Mouse (Mus musculus) megakaryocyte progenitor cell, adult 5-6 weeks (primary cell): Measurements from ENCODE around the gene Amt. TPM values are rescaled to one million over a fixed set of nuclear protein-coding genes. Genes with fewer than 3 reads are reported as not detected.

Source experiments
- ATAC-seq: replicated peaks from 2 replicates; pipeline ENCODE4 v1.8.0; 2016; ENCODE audit warnings: mild to moderate bottlenecking, moderate TSS enrichment, inconsistent platforms; ENCODE audit not compliant: poor library complexity
- total RNA-seq, 2 experiments: library from RNA; stranded (forward) in 1 of 2; stranded (reverse) in 1 of 2; fragments of 157-497, 149-512 nt in 1 of 2; fragments of 200-1000 nt in 1 of 2; gene quantifications; 2 replicates each; pipeline versions ENCODE4 v1.2.3 to v1.2.4; 2015 to 2017

Gene Amt
- total RNA-seq, 2 experiments from 2014 or later = 0.37 to 1.2 TPM

DNA sequence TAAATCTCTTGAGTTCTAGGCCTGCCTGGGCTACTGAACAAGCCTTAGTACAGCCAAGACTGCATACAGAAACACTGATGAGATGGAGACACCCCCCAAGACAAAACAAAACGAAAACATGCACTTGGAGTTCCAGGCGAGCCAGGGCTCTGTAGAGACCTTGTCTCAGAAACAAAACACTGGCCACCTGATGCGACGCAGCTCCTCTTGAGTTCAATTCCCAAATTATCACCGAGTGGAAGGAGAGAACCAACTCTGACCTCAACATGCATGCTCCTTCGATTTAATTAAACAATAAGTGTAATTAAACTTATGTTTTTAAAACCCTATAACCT lies 41.9 kb downstream of the Amt start:
- ATAC-seq = no peak

DNA sequence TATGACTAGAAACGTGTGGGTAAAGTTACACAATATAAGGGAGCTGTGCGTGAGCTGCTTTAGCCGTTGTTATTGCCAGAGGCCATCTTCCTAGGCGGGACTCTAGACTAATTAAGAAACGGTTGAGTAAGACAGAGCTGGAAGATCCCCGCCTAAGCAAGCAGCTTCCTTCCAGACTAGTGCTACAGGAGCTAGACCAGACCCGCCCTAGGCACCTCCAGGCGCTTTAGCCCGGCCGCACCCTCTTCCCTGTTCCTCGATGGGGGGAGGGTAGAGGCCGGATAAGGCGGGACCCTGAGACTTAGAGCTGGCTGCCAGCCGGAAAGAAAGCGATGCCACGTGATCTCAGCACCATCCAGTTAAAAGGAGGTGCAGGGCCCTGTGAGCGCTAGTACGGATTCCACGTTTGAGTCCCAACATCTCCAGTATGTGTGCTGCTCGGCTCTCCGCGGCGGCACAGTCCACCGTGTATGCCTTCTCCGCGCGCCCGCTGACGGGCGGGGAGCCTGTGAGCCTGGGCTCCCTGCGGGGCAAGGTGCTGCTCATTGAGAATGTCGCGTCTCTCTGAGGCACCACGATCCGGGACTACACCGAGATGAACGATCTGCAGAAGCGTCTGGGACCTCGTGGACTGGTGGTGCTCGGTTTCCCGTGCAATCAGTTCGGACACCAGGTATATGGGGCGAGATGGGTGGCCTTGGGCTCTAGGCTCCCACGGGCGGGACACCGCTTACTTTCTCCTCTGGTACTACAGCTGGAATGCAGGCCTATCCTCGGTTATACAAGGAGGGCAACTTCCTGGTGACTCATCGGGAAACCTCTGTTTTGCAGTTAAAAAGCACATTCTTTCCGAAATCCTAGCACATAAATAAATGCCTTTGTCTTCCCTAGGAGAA lies 42.5 kb downstream of the Amt start, which contains the start of gene Gpx1:
Gene Gpx1, plus strand, starts transcription at position 18 of the 896 bp plus-strand sequence.
- peak; percentile 68 for ATAC-seq

DNA sequence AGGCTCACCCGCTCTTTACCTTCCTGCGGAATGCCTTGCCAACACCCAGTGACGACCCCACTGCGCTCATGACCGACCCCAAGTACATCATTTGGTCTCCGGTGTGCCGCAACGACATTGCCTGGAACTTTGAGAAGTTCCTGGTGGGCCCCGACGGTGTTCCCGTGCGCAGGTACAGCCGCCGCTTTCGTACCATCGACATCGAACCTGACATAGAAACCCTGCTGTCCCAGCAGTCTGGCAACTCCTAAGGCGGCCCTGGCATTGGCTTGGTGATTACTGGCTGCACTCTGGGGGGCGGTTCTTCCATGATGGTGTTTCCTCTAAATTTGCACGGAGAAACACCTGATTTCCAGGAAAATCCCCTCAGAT lies 43.2 kb downstream of the Amt start:
- ATAC-seq = no peak

DNA sequence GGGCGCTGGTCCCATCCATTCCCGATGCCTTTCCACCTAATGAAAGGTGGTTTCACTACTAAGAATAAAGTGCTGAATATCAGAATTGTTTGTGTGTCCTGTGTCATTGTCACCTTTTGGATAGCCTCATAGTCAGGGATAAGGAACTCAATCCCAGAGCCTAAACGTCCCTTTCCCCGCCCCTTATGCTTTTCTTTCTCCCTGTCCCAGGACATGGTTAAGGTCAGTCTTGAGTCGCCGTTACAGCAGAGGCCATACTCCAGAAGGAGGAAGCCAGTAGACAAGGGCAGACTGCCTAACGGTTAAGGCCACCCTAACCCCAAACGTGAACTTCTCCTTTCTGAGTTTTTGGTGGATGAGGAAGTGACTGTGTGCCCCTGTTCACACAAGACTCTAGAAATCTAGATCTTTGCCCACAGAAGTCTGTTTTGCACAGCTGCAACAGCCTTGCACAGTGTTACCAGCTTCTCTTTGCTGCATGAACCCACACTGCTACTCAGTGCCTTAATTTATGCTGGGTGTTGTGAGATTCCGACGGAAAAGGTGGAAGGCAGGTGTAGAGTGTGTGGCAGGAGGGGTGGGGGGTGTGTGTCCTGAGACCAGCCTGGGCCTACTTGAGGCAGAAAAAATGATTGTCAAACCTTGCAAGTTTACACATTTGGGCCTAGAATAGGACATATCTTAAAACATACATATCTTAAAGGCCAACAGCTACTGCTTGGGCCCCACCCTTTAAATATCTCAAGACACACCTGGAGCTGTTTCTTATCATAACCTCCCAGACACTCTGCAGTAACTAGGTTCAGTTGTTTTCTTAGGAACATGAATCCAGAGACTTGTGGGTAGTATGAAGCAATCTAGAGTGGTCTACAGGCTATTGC lies 43.8 kb downstream of the Amt start:
- peak; percentile 42 for ATAC-seq

DNA sequence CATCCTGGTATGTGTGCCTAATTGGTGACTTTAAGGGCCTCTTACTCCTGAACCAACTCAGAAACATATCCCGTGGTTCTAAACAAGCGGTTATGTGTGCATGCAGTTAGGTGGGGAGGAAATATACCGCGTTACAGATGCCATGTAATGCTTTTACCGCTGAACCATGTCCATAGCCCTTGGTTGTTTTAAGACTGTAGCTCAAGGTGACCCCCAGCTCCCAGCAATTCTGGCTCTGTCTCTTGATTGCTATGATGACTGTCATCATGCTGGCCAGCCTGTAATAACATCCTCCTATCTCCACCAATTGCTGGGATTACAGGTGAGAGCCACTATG lies 44.5 kb downstream of the Amt start:
- ATAC-seq = no peak

DNA sequence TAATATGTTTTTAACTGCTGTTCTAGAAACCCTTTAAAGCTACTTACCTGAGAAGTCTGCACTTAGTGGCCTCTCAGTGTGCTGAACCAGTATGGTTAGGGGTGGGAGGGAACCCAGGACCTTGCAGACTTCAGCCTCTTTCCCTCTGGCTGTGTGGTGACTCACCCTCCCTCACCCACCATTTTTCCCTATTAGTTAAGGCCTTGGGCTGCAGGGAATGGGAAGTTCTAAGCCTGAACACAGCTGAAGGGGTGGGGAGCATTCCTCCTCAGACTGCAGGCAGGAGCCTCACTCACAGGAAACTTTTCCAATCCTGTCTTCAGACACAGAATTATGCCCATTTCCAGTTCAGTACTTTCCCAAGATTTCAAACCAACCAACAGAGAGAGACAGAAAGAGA lies 45.1 kb downstream of the Amt start:
- ATAC-seq = no peak

DNA sequence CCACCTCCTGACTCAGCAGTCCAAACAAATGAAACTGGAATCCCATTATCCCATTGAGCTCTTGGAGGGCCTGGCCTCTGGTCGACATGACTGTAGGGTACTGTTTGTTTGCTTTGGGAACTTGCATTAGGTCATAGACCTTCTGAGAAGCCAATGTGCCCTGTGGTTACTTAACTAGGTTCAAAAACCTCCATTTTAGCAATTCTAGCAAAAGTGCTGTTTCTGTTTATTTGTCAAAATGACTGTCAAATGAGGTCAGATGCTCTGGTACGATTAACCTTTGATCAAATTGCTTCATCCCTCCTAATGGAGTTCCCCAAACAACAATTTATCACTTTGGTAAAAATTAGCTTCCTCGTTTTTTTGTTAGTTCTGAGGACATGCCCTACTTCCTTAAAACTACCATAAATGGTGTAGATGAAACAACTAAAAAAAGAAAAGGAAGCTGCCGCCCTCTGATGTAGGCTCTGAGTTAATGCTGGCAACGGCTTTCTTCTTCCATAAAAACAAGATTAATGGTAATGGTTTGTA lies 45.7 kb downstream of the Amt start:
- no peak for ATAC-seq

DNA sequence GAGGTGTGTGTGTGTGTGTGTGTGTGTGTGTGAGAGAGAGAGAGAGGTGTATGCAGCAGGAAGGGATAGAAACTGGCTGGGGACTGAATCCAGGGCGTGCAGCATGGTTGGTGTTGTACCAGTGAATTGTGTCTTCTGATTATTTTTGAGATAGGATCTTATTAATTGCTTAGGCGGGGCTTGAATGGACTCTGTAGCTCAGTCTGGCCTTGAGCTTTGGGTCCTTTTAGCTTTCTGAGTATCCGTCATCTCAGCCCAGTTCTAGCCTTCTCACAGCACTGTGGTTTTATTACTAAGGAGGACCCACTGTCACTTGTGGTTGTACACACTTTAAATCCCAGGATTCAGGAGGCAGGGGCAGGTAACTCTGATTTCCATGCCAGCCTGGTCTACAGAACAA lies 46.7 kb downstream of the Amt start:
- no peak for ATAC-seq

DNA sequence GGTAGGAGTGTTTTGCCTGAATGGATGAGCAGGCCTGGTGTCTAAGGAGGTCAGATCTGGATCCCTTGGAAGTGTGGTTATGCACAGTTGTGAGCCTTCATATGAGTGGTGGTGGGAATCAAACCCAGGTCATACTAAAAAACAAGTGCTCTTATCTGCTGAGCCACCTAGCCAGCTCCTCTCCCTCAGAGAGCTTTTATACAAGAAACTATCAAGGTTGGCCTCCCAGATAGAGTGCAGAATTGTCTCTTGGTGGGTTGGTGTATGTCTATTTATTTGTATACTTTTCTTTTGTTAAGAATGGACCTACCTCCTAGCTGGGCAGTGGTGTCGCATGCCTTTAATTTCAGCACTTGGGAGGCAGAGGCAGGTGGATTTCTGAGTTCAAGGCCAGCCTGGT lies 47.2 kb downstream of the Amt start:
- ATAC-seq = no peak

DNA sequence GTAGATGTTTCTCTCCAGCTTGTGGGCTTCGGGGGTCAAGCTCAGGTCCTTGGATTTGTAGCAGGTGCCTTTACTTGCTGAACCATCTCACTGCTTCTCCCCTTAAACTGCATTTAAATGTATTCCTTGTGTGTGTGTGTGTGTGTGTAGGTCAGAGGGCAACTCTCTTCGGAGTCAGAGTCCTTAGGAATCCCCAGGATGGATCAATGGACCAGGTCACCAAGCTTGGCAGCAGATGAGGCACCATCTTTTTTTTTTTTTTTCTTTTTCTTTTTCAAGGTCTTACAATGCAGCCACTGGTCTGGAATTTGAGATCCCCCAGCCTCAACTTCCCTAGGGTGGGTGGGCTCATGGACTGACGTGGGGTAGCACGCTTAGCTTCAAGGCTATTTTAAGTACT lies 47.8 kb downstream of the Amt start:
- no peak for ATAC-seq

DNA sequence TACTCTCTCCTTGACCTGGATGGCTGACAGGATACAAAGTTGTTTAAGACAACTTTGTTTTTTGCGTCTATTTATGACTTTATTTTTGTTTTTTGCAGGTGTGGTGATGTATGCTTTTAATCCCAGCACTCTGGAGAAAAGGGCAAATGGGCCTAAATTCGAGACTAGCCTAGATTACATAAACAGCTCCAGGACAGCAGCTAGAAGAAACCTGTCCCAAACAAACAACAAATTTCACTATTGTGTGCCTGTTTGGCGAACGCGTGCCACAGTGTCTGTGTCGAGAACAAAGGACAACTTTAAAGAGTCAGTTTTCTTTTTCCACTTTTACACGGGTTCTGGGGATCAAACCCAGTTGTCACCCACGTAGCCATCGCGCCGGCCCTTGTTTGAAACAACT lies 50.4 kb downstream of the Amt start:
- ATAC-seq = no peak

DNA sequence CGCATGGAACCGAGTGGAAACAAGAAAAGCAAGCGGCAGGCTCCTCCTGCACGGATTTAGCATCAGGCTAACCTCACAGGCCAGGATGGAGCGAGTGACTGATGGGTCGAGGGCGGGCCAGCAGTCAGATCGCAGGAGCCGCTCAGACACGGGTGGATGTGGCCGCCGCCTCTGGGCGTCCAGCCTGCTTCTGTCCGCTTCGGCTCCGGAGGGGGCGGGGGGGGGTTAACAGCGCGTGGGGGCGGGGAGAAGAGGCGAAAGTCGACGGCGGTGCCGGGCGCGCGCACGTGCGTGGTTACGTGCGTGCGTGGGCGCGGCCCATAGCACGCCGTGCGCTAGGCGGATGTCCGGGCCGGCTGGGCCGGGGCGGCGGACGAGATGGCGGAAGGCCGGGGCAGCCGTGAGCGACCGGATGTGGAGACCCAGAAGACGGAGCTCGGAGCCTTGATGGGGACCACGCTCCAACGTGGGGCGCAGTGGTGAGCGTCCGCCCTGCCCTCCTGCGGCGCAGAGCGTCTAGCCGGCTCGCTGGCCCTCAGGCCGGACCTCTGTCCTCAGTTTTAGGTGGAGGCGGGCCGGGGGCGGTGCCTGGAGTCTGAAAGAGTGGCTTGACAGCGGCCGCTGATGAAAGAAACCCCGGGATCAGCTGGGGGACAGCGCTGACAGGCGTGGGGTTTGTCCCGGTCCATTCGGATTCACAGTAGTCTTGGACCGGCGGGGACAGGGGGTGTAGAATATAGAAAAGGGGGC lies 51.1 kb downstream of the Amt start, which contains the start of gene Usp4:
Gene Usp4, plus strand, starts transcription at position 314 of the 750 bp plus-strand sequence.
- ATAC-seq = peak; percentile 81

DNA sequence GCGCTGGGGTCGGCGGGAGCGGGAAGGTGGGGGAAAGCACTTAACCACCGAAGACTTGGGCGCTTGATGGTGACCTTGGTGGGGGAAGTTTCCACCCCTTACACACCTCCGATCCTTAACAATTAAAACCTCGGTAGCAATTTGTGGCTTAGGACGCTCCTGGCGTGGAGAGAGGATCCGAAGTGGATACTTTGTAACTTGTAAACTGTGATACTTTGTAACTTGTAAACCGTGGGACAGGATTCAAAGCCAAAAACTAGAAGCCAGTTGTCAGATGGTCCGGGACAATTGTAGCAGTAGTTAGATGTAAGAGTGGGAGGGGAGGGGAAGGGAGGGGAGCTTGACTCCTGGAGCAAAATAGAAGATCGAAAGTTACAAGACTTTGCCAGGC lies 51.6 kb downstream of the Amt start:
- no peak for ATAC-seq

DNA sequence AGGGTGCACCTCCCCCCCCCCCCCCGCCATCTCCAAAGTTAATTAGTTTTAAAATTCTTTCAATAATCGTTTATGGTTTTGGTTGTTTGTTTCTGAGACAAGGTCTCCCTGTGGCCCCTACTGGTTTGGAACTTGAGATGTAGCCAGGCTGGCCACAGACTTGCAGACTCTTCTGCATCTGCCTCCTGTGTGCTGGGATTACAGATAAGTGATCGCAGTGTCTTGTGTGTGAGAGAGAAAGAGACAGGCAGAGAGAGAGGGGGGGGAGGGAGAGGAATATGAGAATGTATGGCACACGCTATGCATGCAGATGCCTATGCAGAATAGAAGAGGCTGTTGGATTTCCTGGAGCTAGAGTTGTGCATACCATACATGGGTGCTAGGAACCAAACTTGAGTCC lies 53.1 kb downstream of the Amt start:
- ATAC-seq = peak; percentile 50

Other genes starting within 250 kb of the Amt start
- 7.4 and 11.7 TPM in 2 replicates for gene Gmppb, start 247.6 kb upstream of the Amt start, total RNA-seq (2015)
- gene Gmppb, start 247.6 kb upstream of the Amt start, total RNA-seq (2017) = 42.7 and 43.7 TPM in 2 replicates
- 1.3 TPM in 2 replicates for gene Amigo3, start 243.7 kb upstream of the Amt start, total RNA-seq (2015)
- gene Amigo3, start 243.7 kb upstream of the Amt start, total RNA-seq (2017) = 2.0 and 2.6 TPM in 2 replicates
- gene Mst1, start 216.4 kb upstream of the Amt start, total RNA-seq (2015) = 0.46 and 3.1 TPM in 2 replicates
- 0.37 and 0.74 TPM in 2 replicates for gene Mst1, start 216.4 kb upstream of the Amt start, total RNA-seq (2017)
- gene Rnf123, start 213.5 kb upstream of the Amt start, total RNA-seq (2015) = 34.5 and 35.8 TPM in 2 replicates
- 18.8 and 34.8 TPM in 2 replicates for gene Rnf123, start 213.5 kb upstream of the Amt start, total RNA-seq (2017)
- 45.9 and 64.3 TPM in 2 replicates for gene Apeh, start 202.2 kb upstream of the Amt start, total RNA-seq (2015)
- gene Apeh, start 202.2 kb upstream of the Amt start, total RNA-seq (2017) = 71.0 and 110 TPM in 2 replicates
- gene Bsn, start 106.5 kb upstream of the Amt start, total RNA-seq (2015) = 4.7 and 5.5 TPM in 2 replicates
- 3.2 and 4.0 TPM in 2 replicates for gene Bsn, start 106.5 kb upstream of the Amt start, total RNA-seq (2017)
- gene Dag1, start 32.9 kb upstream of the Amt start, total RNA-seq (2015) = 16.1 and 16.5 TPM in 2 replicates
- 3.8 and 4.7 TPM in 2 replicates for gene Dag1, start 32.9 kb upstream of the Amt start, total RNA-seq (2017)
- gene Nicn1, start 6.4 kb upstream of the Amt start, total RNA-seq (2015) = 9.0 and 10.5 TPM in 2 replicates
- 3.2 and 4.7 TPM in 2 replicates for gene Nicn1, start 6.4 kb upstream of the Amt start, total RNA-seq (2017)
- 261 and 298 TPM in 2 replicates for gene Rhoa, start 9.3 kb downstream of the Amt start, total RNA-seq (2015)
- gene Rhoa, start 9.3 kb downstream of the Amt start, total RNA-seq (2017) = 265 and 283 TPM in 2 replicates
- 12.8 and 13.2 TPM in 2 replicates for gene Tcta, start 9.3 kb downstream of the Amt start, total RNA-seq (2015)
- 4.1 and 8.7 TPM in 2 replicates for gene Tcta, start 9.3 kb downstream of the Amt start, total RNA-seq (2017)
- 2,374 and 2,432 TPM in 2 replicates for gene Gpx1, start 42.0 kb downstream of the Amt start, total RNA-seq (2015)
- gene Gpx1, start 42.0 kb downstream of the Amt start, total RNA-seq (2017) = 1,500 and 1,804 TPM in 2 replicates
- 108 and 145 TPM in 2 replicates for gene Usp4, start 51.0 kb downstream of the Amt start, total RNA-seq (2015)
- gene Usp4, start 51.0 kb downstream of the Amt start, total RNA-seq (2017) = 50.9 and 55.0 TPM in 2 replicates
- 0.49 TPM in 1 of 2 replicates, not detected in the other for gene 1700102P08Rik, start 96.0 kb downstream of the Amt start, total RNA-seq (2015)
- 0.46 TPM in 1 of 2 replicates, not detected in the other for gene 1700102P08Rik, start 96.0 kb downstream of the Amt start, total RNA-seq (2017)
- gene Ccdc36, start 131.6 kb downstream of the Amt start, total RNA-seq (2015) = 0.20 and 0.49 TPM in 2 replicates
- 0.54 and 0.74 TPM in 2 replicates for gene Ccdc36, start 131.6 kb downstream of the Amt start, total RNA-seq (2017)
- not detected in 2 replicates for gene BC048562, start 139.6 kb downstream of the Amt start, total RNA-seq (2015)
- not detected in 2 replicates for gene BC048562, start 139.6 kb downstream of the Amt start, total RNA-seq (2017)
- gene Ccdc71, start 163.7 kb downstream of the Amt start, total RNA-seq (2015) = 14.6 and 17.9 TPM in 2 replicates
- gene Ccdc71, start 163.7 kb downstream of the Amt start, total RNA-seq (2017) = 13.7 and 14.8 TPM in 2 replicates
- gene Klhdc8b, start 164.7 kb downstream of the Amt start, total RNA-seq (2015) = 0.46 and 1.1 TPM in 2 replicates
- gene Klhdc8b, start 164.7 kb downstream of the Amt start, total RNA-seq (2017) = 4.1 and 8.1 TPM in 2 replicates
- gene Lamb2, start 182.9 kb downstream of the Amt start, total RNA-seq (2015) = 0.05 and 0.32 TPM in 2 replicates
- 0.08 TPM in 1 of 2 replicates, not detected in the other for gene Lamb2, start 182.9 kb downstream of the Amt start, total RNA-seq (2017)
- gene Usp19, start 193.7 kb downstream of the Amt start, total RNA-seq (2015) = 33.4 and 36.1 TPM in 2 replicates
- gene Usp19, start 193.7 kb downstream of the Amt start, total RNA-seq (2017) = 38.0 and 47.0 TPM in 2 replicates
- 177 and 194 TPM in 2 replicates for gene Qars, start 210.9 kb downstream of the Amt start, total RNA-seq (2015)
- gene Qars, start 210.9 kb downstream of the Amt start, total RNA-seq (2017) = 184 and 188 TPM in 2 replicates
- 92.3 and 107 TPM in 2 replicates for gene Qrich1, start 220.0 kb downstream of the Amt start, total RNA-seq (2015)
- 133 and 134 TPM in 2 replicates for gene Qrich1, start 220.0 kb downstream of the Amt start, total RNA-seq (2017)